Mouse (Mus musculus) lung, adult 2 months (tissue): ENCODE data around the gene Arl6ip5.

Experiments
- CTCF ChIP-seq: fragments of 200-500 bp; IDR thresholded peaks from 2 replicates; pipeline ENCODE4 v1.5.1; 2011; ENCODE audit warnings: mild to moderate bottlenecking, low read length, control low read depth; ENCODE audit not compliant: insufficient read depth
- POLR2A ChIP-seq: fragments of 200-500 bp; IDR thresholded peaks from 2 replicates; pipeline ENCODE4 v1.6.1; 2011; ENCODE audit warnings: low read depth, mild to moderate bottlenecking, control low read depth, low read length, borderline replicate concordance; ENCODE audit errors: extremely low read depth

GRCm38 (mm10) chr6:97204952-97205351 lies 5.5 kb upstream of the Arl6ip5 start:
- TF ChIP-seq POLR2A (no peak), CTCF (no peak)
